Mouse (Mus musculus): ENCODE results near the gene Tcirg1. TPM values are rescaled to one million over a fixed set of nuclear protein-coding genes. Genes with fewer than 3 reads are reported as not detected.
A peak's percentile ranks its signal among the peaks of the same experiment; 100 is the strongest.

Gene Tcirg1
- polyA plus RNA-seq, 1 experiment from 2014 or later, result 16.3 TPM

DNA sequence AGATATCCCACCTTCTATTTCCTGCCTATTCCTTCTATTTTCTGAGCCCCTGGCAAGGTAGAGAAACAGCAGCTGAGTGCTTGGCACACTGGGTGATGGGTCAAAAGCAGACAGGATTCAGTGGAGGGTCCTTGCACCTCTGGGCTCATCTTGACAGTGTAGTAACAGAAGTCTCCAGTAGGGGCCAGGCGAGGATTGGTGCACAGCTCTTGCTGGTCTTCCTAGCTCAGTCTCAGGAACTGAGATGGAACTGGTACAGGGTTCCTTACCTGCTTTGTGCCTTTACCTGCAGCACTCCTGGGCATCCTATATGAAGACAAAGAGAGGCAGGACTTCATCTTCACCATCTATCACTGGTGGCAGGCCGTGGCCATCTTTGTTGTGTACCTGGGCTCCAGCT is 39.8 kb upstream of the Tcirg1 start:
- no peak overlapping the region for H3K4me2 ChIP-seq (ENCODE audit: low read depth, low read length)
- no peak overlapping the region for H3K27ac ChIP-seq (replicated peaks; ENCODE audit: low read depth, low read length)
- ATAC-seq (replicated peaks; ENCODE audit: insufficient number of reproducible peaks, low FRiP score, low TSS enrichment, low read depth) (peak; percentile 62; the same call in 1 of the 2 replicates), DNase-seq (ENCODE audit: low spot score) (peak; percentile 79)
- H3K4me1 ChIP-seq (ENCODE audit: control insufficient read depth, insufficient read depth, low read length), result no peaks in the 10 kb centered on the region
- H3K4me3 ChIP-seq (ENCODE audit: low read depth, low read length), result no peak overlapping the region
- H3K9ac ChIP-seq (replicated peaks; ENCODE audit: low read length), result no peak overlapping the region
- H3K27me3 ChIP-seq (ENCODE audit: control insufficient read depth, insufficient read depth, low read length), result no peaks in the 10 kb centered on the region
- H3K9me3 ChIP-seq (replicated peaks; ENCODE audit: control insufficient read depth, low read length), result no peaks in the 10 kb centered on the region
- H3K36me3 ChIP-seq (replicated peaks; ENCODE audit: control insufficient read depth, insufficient read depth, low read depth, low read length), result no peaks in the 10 kb centered on the region
- WGBS, result 11% methylated on average over 2 of the region's 2 CpGs

DNA sequence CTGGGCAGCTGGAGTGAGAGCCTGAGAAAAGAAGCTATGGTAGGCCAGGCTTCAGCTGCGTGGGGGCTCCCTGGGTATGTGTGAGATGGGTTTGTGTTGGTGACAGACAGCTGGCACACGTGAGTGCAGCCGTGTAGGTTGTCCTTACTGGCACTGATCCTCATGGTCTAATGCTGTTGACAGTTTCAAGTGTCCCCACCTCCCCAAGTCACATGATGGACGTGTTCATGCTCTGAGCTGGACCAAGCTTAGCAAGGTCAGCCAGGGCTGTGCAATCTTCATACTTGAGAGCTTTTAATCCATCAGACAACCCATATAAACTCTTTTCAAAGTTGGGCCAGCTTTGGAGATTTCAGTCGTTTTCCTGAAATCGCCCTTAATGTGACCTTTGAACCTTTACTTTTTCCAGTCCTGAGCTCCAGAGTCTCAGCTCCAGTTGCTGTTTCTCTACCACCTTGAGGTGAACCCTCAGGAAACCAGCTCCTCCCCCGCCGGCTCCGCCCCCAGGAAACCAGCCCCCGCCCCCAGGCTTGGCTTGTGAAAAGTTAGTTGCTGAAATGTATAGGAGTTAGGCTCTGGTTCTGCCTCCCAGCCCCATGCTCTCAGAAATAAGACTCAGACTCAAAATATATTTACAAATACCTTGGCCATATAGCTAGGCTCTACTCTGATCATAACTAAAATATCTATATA is 39.1 kb upstream of the Tcirg1 start:
- Histone ChIP-seq H3K4me1 (ENCODE audit: control insufficient read depth, insufficient read depth, low read length) (no peaks in the 10 kb centered on the region), H3K9me3 (replicated peaks; ENCODE audit: control insufficient read depth, low read length) (no peaks in the 10 kb centered on the region), H3K27ac (replicated peaks; ENCODE audit: low read depth, low read length) (no peak overlapping the region), H3K36me3 (replicated peaks; ENCODE audit: control insufficient read depth, insufficient read depth, low read depth, low read length) (no peaks in the 10 kb centered on the region), H3K4me2 (ENCODE audit: low read depth, low read length) (no peak overlapping the region), H3K4me3 (ENCODE audit: low read depth, low read length) (no peak overlapping the region), H3K27me3 (ENCODE audit: control insufficient read depth, insufficient read depth, low read length) (no peaks in the 10 kb centered on the region), H3K9ac (replicated peaks; ENCODE audit: low read length) (no peak overlapping the region)
- no peak for ATAC-seq (replicated peaks; ENCODE audit: insufficient number of reproducible peaks, low FRiP score, low TSS enrichment, low read depth)
- DNase-seq (ENCODE audit: low spot score), result no peak
- 29% methylated on average over 10 of the region's 10 CpGs for WGBS

DNA sequence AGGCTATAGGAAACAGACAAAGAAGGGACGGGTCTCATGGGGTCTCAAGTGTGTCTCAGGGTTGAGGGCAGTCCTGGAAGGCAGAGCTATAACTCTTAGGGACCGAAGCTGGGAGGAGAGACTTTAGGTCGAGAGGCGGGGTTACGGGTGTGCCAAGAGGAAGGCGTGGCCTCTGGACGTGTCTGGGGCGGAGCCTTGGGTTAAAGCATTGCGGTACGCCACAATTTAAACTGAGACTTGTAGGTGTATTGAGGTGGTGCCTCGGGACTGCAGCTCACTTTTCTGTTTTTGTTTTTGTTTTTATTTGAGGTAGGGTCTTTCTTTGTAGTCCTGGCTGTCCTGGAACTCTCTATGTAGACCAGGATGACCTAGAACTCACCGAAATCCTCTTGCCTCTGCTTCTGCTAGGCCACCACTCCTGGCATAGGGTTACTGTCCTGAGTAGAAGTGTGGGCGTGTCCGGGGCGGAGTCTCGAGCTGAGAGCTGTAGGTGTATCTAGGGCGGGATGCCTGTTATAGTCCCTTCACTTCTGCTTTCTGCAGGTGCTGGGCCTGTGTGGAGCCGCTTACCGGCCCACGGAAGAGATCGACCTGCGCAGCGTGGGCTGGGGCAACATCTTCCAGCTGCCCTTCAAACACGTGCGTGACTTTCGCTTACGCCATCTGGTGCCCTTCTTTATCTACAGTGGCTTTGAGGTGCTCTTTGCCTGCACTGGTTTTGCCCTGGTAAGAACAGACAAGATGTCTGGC is 36.2 kb upstream of the Tcirg1 start:
- no peaks in the 10 kb centered on the region for H3K4me1 ChIP-seq (ENCODE audit: control insufficient read depth, insufficient read depth, low read length)
- no peak overlapping the region for H3K4me2 ChIP-seq (ENCODE audit: low read depth, low read length)
- no peak for ATAC-seq (replicated peaks; ENCODE audit: insufficient number of reproducible peaks, low FRiP score, low TSS enrichment, low read depth)
- no peaks in the 10 kb centered on the region for H3K36me3 ChIP-seq (replicated peaks; ENCODE audit: control insufficient read depth, insufficient read depth, low read depth, low read length)
- H3K27ac ChIP-seq (replicated peaks; ENCODE audit: low read depth, low read length), result no peak overlapping the region
- 24% methylated on average over 27 of the region's 27 CpGs for WGBS
- no peak for DNase-seq (ENCODE audit: low spot score)
- H3K27me3 ChIP-seq (ENCODE audit: control insufficient read depth, insufficient read depth, low read length), result no peaks in the 10 kb centered on the region
- no peaks in the 10 kb centered on the region for H3K9me3 ChIP-seq (replicated peaks; ENCODE audit: control insufficient read depth, low read length)
- no peak overlapping the region for H3K9ac ChIP-seq (replicated peaks; ENCODE audit: low read length)
- no peak overlapping the region for H3K4me3 ChIP-seq (ENCODE audit: low read depth, low read length)

DNA sequence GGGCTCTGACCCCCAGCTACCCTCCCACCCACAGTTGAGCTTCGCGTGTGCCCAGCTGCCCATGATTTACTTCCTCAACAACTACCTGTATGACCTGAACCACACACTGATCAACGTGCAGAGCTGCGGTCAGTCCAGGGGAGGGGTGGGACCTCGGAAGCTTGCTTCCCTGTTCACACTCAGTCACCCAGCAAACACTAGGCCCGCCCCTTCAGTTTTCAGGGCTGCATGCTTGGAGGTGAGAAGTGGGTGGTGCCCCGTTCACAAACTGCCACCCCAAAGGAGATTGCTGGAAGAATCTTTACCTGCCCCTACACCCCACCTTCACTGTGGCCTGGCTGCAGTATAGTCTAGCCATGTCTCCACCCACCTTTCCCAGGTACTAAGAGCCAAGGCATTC is 35.4 kb upstream of the Tcirg1 start:
- no peak overlapping the region for H3K27ac ChIP-seq (replicated peaks; ENCODE audit: low read depth, low read length)
- DNase-seq (ENCODE audit: low spot score) (no peak), ATAC-seq (replicated peaks; ENCODE audit: insufficient number of reproducible peaks, low FRiP score, low TSS enrichment, low read depth) (no peak)
- H3K9me3 ChIP-seq (replicated peaks; ENCODE audit: control insufficient read depth, low read length), result no peaks in the 10 kb centered on the region
- no peak overlapping the region for H3K9ac ChIP-seq (replicated peaks; ENCODE audit: low read length)
- H3K4me2 ChIP-seq (ENCODE audit: low read depth, low read length), result no peak overlapping the region
- 85% methylated on average over 7 of the region's 7 CpGs for WGBS
- H3K4me1 ChIP-seq (ENCODE audit: control insufficient read depth, insufficient read depth, low read length), result no peaks in the 10 kb centered on the region
- no peaks in the 10 kb centered on the region for H3K27me3 ChIP-seq (ENCODE audit: control insufficient read depth, insufficient read depth, low read length)
- H3K36me3 ChIP-seq (replicated peaks; ENCODE audit: control insufficient read depth, insufficient read depth, low read depth, low read length), result no peaks in the 10 kb centered on the region
- no peak overlapping the region for H3K4me3 ChIP-seq (ENCODE audit: low read depth, low read length)

DNA sequence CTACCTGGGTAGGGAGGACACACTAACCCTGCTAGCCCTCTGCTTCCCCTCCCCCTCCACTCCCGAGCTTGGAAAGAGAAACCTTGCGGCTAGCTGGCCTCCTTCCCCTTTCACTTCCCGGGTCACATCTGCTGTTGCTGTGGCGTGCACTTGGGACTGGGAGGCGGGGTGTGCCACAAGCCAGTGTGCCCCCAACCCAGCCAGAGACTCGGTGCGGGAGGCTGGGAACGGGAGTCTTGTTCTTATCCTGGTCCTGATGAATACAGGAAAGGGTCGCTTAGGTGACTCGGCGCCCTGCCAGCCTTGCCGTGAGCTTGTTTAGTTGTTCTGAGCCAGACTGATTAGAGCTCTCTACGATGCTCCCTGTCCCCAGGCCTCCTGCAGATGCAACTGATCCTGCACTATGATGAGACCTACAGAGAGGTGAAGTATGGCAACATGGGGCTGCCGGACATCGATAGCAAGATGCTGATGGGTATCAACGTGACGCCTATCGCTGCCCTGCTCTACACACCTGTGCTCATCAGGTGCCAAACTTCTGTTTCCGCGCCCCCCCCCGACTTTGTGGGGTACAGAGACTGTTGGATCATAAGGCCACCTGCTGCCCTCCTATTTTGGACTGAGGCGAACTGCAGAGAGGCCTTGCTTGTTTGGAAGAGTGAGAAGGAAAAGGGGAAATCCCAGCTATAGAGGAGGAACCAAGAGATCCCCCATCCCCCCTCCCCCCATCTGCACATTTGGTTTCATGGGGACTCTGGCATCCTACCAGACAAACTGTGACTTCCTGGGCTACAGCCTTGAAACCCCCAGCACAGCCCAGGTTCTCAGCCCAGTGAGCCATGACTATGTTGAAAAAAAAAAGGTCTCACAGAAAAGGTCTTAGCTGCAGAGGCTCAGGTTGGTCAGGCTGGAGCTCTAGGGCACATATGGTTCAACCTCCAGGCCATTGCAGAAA is 29.2 kb upstream of the Tcirg1 start:
- Histone ChIP-seq H3K4me3 (ENCODE audit: low read depth, low read length) (peak overlapping the region; percentile 39), H3K9ac (replicated peaks; ENCODE audit: low read length) (peak overlapping the region; percentile 37), H3K36me3 (replicated peaks; ENCODE audit: control insufficient read depth, insufficient read depth, low read depth, low read length) (no peaks in the 10 kb centered on the region), H3K9me3 (replicated peaks; ENCODE audit: control insufficient read depth, low read length) (no peaks in the 10 kb centered on the region), H3K27me3 (ENCODE audit: control insufficient read depth, insufficient read depth, low read length) (no peaks in the 10 kb centered on the region), H3K4me1 (ENCODE audit: control insufficient read depth, insufficient read depth, low read length) (no peaks in the 10 kb centered on the region), H3K4me2 (ENCODE audit: low read depth, low read length) (peak overlapping the region; percentile 73), H3K27ac (replicated peaks; ENCODE audit: low read depth, low read length) (no peak overlapping the region)
- ATAC-seq (replicated peaks; ENCODE audit: insufficient number of reproducible peaks, low FRiP score, low TSS enrichment, low read depth) (no peak), DNase-seq (ENCODE audit: low spot score) (peak; percentile 40)
- WGBS, result 7% methylated on average over 22 of the region's 22 CpGs

DNA sequence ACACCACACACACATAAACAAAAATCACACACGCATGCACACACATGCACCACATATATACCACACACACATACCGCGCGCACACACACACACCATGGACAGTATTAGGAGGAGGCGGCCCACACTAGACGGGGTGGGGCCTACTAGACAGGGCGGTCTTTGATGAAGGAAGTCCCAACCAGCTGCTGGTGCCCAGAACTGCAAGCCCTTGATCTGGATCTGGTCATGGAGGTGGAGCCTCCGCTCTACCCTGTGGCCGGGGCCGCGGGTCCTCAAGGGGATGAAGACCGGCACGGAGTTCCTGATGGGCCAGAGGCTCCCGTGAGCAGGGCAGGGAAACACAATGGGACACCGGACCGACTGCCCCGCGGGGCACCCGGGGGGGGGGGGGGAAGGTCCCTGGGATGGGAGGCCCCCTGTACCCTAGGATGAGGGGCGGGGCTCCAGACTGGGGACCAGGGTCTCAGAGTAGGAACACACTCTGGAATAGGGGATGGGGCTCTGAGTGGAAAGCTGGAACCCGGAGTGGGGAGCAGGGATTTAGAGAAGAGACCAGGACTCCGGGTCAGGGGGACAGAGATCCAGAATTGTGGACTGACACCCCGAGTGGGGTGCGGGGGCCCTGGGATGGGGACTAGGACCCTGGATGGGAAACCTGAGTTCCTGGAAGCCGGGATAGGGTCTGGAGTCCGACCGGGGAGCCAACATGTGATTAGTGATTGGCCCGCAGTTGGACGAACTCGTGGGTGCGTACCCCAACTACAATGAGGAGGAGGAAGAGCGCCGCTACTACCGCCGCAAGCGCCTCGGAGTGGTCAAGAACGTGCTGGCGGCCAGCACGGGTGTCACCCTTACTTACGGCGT is 28.3 kb upstream of the Tcirg1 start, which contains the start of gene Unc93b1:
Gene Unc93b1, plus strand, starts transcription at position 155 of the 864 bp plus-strand sequence.
- ATAC-seq (replicated peaks; ENCODE audit: insufficient number of reproducible peaks, low FRiP score, low TSS enrichment, low read depth) (peak; percentile 83), DNase-seq (ENCODE audit: low spot score) (peak; percentile 73)
- Histone ChIP-seq H3K27me3 (ENCODE audit: control insufficient read depth, insufficient read depth, low read length) (no peaks in the 10 kb centered on the region), H3K36me3 (replicated peaks; ENCODE audit: control insufficient read depth, insufficient read depth, low read depth, low read length) (no peaks in the 10 kb centered on the region), H3K4me3 (ENCODE audit: low read depth, low read length) (peak within 1 kb of the TSS; percentile 39), H3K4me1 (ENCODE audit: control insufficient read depth, insufficient read depth, low read length) (no peaks in the 10 kb centered on the region), H3K4me2 (ENCODE audit: low read depth, low read length) (peak within 1 kb of the TSS; percentile 73), H3K27ac (replicated peaks; ENCODE audit: low read depth, low read length) (no peak within 1 kb of the TSS), H3K9ac (replicated peaks; ENCODE audit: low read length) (peak within 1 kb of the TSS; percentile 37), H3K9me3 (replicated peaks; ENCODE audit: control insufficient read depth, low read length) (no peaks in the 10 kb centered on the region)
- WGBS, result 5% methylated on average over 40 of the region's 42 CpGs

DNA sequence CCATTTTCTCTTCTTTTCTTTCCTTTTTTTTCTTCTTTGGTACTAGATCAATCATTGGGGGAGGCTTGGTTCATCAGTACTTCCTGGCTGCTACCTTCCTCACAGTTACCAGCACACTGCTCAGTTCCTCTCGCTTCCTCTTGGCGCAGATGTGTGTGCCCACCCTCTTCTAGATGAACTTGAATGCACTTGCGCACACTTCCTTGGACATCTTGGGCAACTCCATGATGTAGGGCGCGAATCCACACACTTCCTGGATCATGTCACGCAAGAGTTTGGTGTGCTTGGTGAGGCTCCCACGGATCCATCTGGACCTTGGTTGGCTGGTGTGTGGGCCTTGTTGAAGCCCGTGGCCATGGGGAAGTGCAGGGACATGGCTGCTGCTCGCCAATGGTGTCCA is 24.8 kb upstream of the Tcirg1 start:
- no peaks in the 10 kb centered on the region for H3K36me3 ChIP-seq (replicated peaks; ENCODE audit: control insufficient read depth, insufficient read depth, low read depth, low read length)
- ATAC-seq (replicated peaks; ENCODE audit: insufficient number of reproducible peaks, low FRiP score, low TSS enrichment, low read depth) (no peak), DNase-seq (ENCODE audit: low spot score) (no peak)
- 90% methylated on average over 9 of the region's 9 CpGs for WGBS
- no peak overlapping the region for H3K4me3 ChIP-seq (ENCODE audit: low read depth, low read length)
- no peaks in the 10 kb centered on the region for H3K27me3 ChIP-seq (ENCODE audit: control insufficient read depth, insufficient read depth, low read length)
- H3K9me3 ChIP-seq (replicated peaks; ENCODE audit: control insufficient read depth, low read length), result no peaks in the 10 kb centered on the region
- H3K9ac ChIP-seq (replicated peaks; ENCODE audit: low read length), result no peak overlapping the region
- H3K27ac ChIP-seq (replicated peaks; ENCODE audit: low read depth, low read length), result no peak overlapping the region
- no peaks in the 10 kb centered on the region for H3K4me1 ChIP-seq (ENCODE audit: control insufficient read depth, insufficient read depth, low read length)
- no peak overlapping the region for H3K4me2 ChIP-seq (ENCODE audit: low read depth, low read length)

Measured in embryonic facial prominence, embryonic 11.5 days (tissue).